Mouse (Mus musculus) heart, embryonic 14.5 days (tissue): Measurements from ENCODE around the gene Ccdc30. TPM values are rescaled to one million over a fixed set of nuclear protein-coding genes. Genes with fewer than 3 reads are reported as not detected.

Experiments
- ATAC-seq: fragments of 200-750 bp; cut with Nextera tagmentation; 2 replicates; pipeline ENCODE4 v1.8.0; 2017; ENCODE audit warnings: low read depth, moderate TSS enrichment; ENCODE audit not compliant: insufficient number of reproducible peaks, insufficient read depth, low FRiP score
- H3K27ac ChIP-seq, 2 experiments: fragments of 200-500 bp in 1 of 2; fragments of 300-500 bp in 1 of 2; sonication (generic) in 1 of 2; replicated peaks in 1 of 2; 2 replicates each; pipeline ENCODE4 v1.5.1; 2012 to 2014; ENCODE audit warnings: low read depth in 2 of 2, low read length in 2 of 2, control low read depth in 1 of 2, mild to moderate bottlenecking in 1 of 2, mixed read lengths in 1 of 2; ENCODE audit not compliant: control insufficient read depth in 1 of 2, insufficient read depth in 1 of 2
- H3K27me3 ChIP-seq: fragments of 300-500 bp; sonication (generic); 2 replicates; pipeline ENCODE4 v1.6.1; 2014; ENCODE audit warnings: mild to moderate bottlenecking, low read length, control low read depth; ENCODE audit not compliant: control insufficient read depth, insufficient read depth
- H3K36me3 ChIP-seq: fragments of 300-500 bp; sonication (generic); 2 replicates; pipeline ENCODE4 v1.6.1; 2014; ENCODE audit warnings: mild to moderate bottlenecking, control low read depth, low read length, mixed read lengths; ENCODE audit not compliant: control insufficient read depth, insufficient read depth
- H3K4me1 ChIP-seq, 2 experiments: fragments of 200-500 bp in 1 of 2; fragments of 300-500 bp in 1 of 2; sonication (generic) in 1 of 2; 2 replicates each; pipeline ENCODE4 v1.6.1; 2012 to 2014; ENCODE audit warnings: low read length in 2 of 2, control low read depth in 1 of 2, mixed read lengths in 1 of 2; ENCODE audit not compliant: control insufficient read depth in 2 of 2, insufficient read depth in 2 of 2
- H3K4me2 ChIP-seq: fragments of 300-500 bp; sonication (generic); 2 replicates; pipeline ENCODE4 v1.6.1; 2014; ENCODE audit warnings: mild to moderate bottlenecking, low read length
- H3K4me3 ChIP-seq, 2 experiments: fragments of 200-500 bp in 1 of 2; fragments of 300-500 bp in 1 of 2; sonication (generic) in 1 of 2; 2 replicates each; pipeline ENCODE4 v1.5.1; 2012 to 2014; ENCODE audit warnings: low read length in 2 of 2, mild to moderate bottlenecking in 2 of 2, control low read depth in 1 of 2, low read depth in 1 of 2, moderate library complexity in 1 of 2; ENCODE audit not compliant: control insufficient read depth in 1 of 2, insufficient read depth in 1 of 2
- H3K9ac ChIP-seq: fragments of 300-500 bp; sonication (generic); 2 replicates; pipeline ENCODE4 v1.6.1; 2014; ENCODE audit warnings: mild to moderate bottlenecking, low read length
- H3K9me3 ChIP-seq: fragments of 300-500 bp; sonication (generic); 2 replicates; pipeline ENCODE4 v1.6.1; 2016; ENCODE audit warnings: low read length, control low read depth; ENCODE audit not compliant: control insufficient read depth
- whole genome bisulfite sequencing: fragments of 180-500 bp; shearing (Covaris S2); extraction: QIAGEN DNeasy Blood & Tissue Kit; methylation state at CpG from one replicate; pipeline ENCODE4 v1.1.7; 2014; 5-methylcytosine and 5-hydroxymethylcytosine counted together
- polyA plus RNA-seq: library from polyadenylated mRNA; unstranded; fragments of >200 nt; fragmentation: Nextera tagmentation; extraction: Ambion mirVana; gene quantifications from 2 replicates; pipeline ENCODE4 v1.2.1, GENCODE M21; 2014

Ccdc30 gene
- polyA plus RNA-seq, 1 experiment from 2014 or later = 4.6 TPM

DNA sequence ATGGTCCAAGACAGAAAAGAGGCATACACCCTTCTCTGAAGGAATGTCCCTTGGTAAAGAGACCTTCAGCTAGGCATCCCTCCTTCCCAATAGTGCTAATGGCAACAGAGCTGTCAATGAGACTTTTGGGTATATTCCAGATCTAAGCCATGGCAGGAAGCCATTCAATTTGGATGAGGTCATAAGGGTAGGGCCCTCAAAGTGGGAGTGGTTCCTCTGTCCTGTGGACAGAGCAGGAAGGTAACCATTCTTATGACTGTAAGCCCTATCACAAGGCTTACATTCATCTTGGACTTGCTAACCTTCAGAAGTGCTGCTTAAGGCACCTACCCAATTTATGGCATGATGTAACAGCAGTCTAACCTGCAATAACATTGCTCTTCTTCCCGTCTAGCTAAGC lies 140.7 kb downstream of the Ccdc30 start:
- Histone ChIP-seq H3K4me1 (no peaks in the 10 kb centered on the region), H3K9me3 (no peaks in the 10 kb centered on the region), H3K4me3 (no peak overlapping the region), H3K27me3 (no peaks in the 10 kb centered on the region), H3K4me2 (no peak overlapping the region), H3K36me3 (peaks cover 89% of the 10 kb centered on the region), H3K27ac (peak overlapping the region; percentile 51 to 65), H3K9ac (no peak overlapping the region)
- WGBS = 63% methylated on average over 1 of the region's 1 CpGs
- no peak for ATAC-seq

Other genes starting within 250 kb of the Ccdc30 start
- gene Zfp691, start 241.3 kb downstream of the Ccdc30 start, polyA plus RNA-seq = 11.2 and 12.0 TPM in 2 replicates
- 0.88 and 1.2 TPM in 2 replicates for gene Ermap, start 225.5 kb downstream of the Ccdc30 start, polyA plus RNA-seq
- gene Svbp, start 220.2 kb downstream of the Ccdc30 start, polyA plus RNA-seq = 140 and 141 TPM in 2 replicates
- gene Tmem269, start 197.3 kb downstream of the Ccdc30 start, polyA plus RNA-seq = 0.19 TPM in 1 of 2 replicates, not detected in the other
- gene AU022252, start 182.8 kb downstream of the Ccdc30 start, polyA plus RNA-seq = 24.8 and 25.1 TPM in 2 replicates
- gene P3h1, start 182.6 kb downstream of the Ccdc30 start, polyA plus RNA-seq = 40.9 and 42.0 TPM in 2 replicates
- gene Cldn19, start 160.1 kb downstream of the Ccdc30 start, polyA plus RNA-seq = not detected in 2 replicates
- 785 and 813 TPM in 2 replicates for gene Ybx1, start 120.9 kb downstream of the Ccdc30 start, polyA plus RNA-seq
- gene Ppih, start 95.0 kb downstream of the Ccdc30 start, polyA plus RNA-seq = 45.2 and 52.6 TPM in 2 replicates
- gene Ppcs, start 6.9 kb upstream of the Ccdc30 start, polyA plus RNA-seq = 31.5 and 35.7 TPM in 2 replicates
- gene Zmynd12, start 7.3 kb upstream of the Ccdc30 start, polyA plus RNA-seq = 0.31 and 0.45 TPM in 2 replicates
- gene Rimkla, start 77.1 kb upstream of the Ccdc30 start, polyA plus RNA-seq = 5.7 TPM in 2 replicates
- 23.0 and 25.8 TPM in 2 replicates for gene Foxj3, start 121.5 kb upstream of the Ccdc30 start, polyA plus RNA-seq
- 4.4 and 5.0 TPM in 2 replicates for gene Frg2f1, start 124.0 kb upstream of the Ccdc30 start, polyA plus RNA-seq
- not detected in 2 replicates for gene Guca2a, start 222.2 kb upstream of the Ccdc30 start, polyA plus RNA-seq
- not detected in 2 replicates for gene Guca2b, start 243.4 kb upstream of the Ccdc30 start, polyA plus RNA-seq